Mouse (Mus musculus) midbrain, embryonic 11.5 days (tissue): ENCODE data around the gene Dennd6b. TPM values are rescaled to one million over a fixed set of nuclear protein-coding genes. Genes with fewer than 3 reads are reported as not detected.

Experiments used
- ATAC-seq: fragments of 200-750 bp; cut with Nextera tagmentation; 2 replicates; pipeline ENCODE4 v1.8.0; 2017; ENCODE audit warnings: moderate TSS enrichment, moderate library complexity; ENCODE audit not compliant: low FRiP score
- DNase-seq: peaks from one replicate; pipeline ENCODE4 v3.0.0; 2015; ENCODE audit warnings: low spot score; ENCODE audit errors: missing footprints
- H3K27ac ChIP-seq: fragments of 300-500 bp; sonication (generic); 2 replicates; pipeline ENCODE4 v1.5.1; 2014; ENCODE audit warnings: low read depth, low read length
- H3K27me3 ChIP-seq: fragments of 300-500 bp; sonication (generic); 2 replicates; pipeline ENCODE4 v1.6.1; 2014; ENCODE audit warnings: mild to moderate bottlenecking, low read length, moderate library complexity, mixed read lengths; ENCODE audit not compliant: control insufficient read depth, insufficient read depth
- H3K36me3 ChIP-seq: fragments of 300-500 bp; sonication (generic); 2 replicates; pipeline ENCODE4 v1.6.1; 2014; ENCODE audit warnings: mild to moderate bottlenecking, low read length, moderate library complexity, mixed read lengths; ENCODE audit not compliant: control insufficient read depth, insufficient read depth
- H3K4me1 ChIP-seq: fragments of 300-500 bp; sonication (generic); 2 replicates; pipeline ENCODE4 v1.6.1; 2014; ENCODE audit warnings: low read length; ENCODE audit not compliant: control insufficient read depth, insufficient read depth
- H3K4me2 ChIP-seq: fragments of 300-500 bp; sonication (generic); 2 replicates; pipeline ENCODE4 v1.6.1; 2014; ENCODE audit warnings: mild to moderate bottlenecking, moderate library complexity
- H3K4me3 ChIP-seq: fragments of 300-500 bp; sonication (generic); 2 replicates; pipeline ENCODE4 v1.5.1; 2014; ENCODE audit warnings: low read depth, low read length
- H3K9ac ChIP-seq: fragments of 300-500 bp; sonication (generic); 2 replicates; pipeline ENCODE4 v1.6.1; 2014; ENCODE audit warnings: low read length
- H3K9me3 ChIP-seq: fragments of 300-500 bp; sonication (generic); 2 replicates; pipeline ENCODE4 v1.6.1; 2016; ENCODE audit warnings: low read length; ENCODE audit not compliant: control insufficient read depth
- WGBS: fragments of 180-500 bp; shearing (Covaris S2); extraction: QIAGEN DNeasy Blood & Tissue Kit; methylation state at CpG from one replicate; pipeline ENCODE4 v1.1.7; 2014; 5-methylcytosine and 5-hydroxymethylcytosine counted together
- microRNA-seq: library from miRNA; unstranded; fragments of <30 nt; microRNA quantifications from one replicate; pipeline ENCODE4, GENCODE M21; 2017
- polyA plus RNA-seq: library from polyadenylated mRNA; unstranded; fragments of >200 nt; fragmentation: Nextera tagmentation; extraction: Ambion mirVana; gene quantifications from 2 replicates; pipeline ENCODE4 v1.2.1, GENCODE M21; 2014

The Dennd6b gene
- polyA plus RNA-seq, 1 experiment from 2014 or later = 26.6 TPM

DNA sequence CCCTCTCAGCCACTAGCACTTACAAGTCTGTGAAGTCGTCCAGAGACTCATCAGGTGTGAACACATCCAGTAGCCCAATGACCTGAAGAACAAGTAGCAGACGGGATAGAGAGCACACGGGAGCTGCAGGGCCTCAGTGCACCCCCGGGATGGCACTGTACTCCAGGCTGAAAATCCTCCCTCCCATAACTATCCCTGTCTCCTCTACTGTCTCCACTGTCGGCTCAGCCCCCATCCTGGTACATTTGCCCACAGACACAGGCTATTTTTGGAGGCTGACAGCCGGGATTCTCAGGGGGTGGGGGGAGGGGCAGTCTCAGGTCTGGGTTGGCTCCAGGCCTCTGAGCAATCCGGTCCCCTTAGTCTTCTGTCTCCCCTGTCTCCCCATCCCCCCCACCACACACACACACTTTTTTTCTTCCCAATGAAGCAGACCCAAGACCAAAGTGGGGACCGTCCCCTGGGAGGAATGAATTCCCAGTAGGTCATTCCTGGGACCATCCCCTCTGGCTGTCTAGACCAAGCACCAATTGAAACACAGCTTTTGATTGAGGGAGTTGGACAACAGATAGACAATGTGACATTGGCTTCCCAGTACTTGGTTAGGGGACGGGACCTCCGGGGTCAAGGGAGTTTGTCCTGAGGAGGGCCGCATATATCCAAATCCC is 58.8 kb downstream of the Dennd6b start:
- WGBS = 82% methylated on average over 11 of the region's 11 CpGs
- ATAC-seq (no peak), DNase-seq (peak; percentile 73)
- Histone ChIP-seq H3K27ac (no peak overlapping the region), H3K27me3 (no peaks in the 10 kb centered on the region; the same call in 1 of the 2 replicates), H3K9ac (no peak overlapping the region), H3K4me3 (no peak overlapping the region), H3K36me3 (no peaks in the 10 kb centered on the region), H3K4me2 (no peak overlapping the region), H3K4me1 (peaks cover 19% of the 10 kb centered on the region), H3K9me3 (no peaks in the 10 kb centered on the region)

DNA sequence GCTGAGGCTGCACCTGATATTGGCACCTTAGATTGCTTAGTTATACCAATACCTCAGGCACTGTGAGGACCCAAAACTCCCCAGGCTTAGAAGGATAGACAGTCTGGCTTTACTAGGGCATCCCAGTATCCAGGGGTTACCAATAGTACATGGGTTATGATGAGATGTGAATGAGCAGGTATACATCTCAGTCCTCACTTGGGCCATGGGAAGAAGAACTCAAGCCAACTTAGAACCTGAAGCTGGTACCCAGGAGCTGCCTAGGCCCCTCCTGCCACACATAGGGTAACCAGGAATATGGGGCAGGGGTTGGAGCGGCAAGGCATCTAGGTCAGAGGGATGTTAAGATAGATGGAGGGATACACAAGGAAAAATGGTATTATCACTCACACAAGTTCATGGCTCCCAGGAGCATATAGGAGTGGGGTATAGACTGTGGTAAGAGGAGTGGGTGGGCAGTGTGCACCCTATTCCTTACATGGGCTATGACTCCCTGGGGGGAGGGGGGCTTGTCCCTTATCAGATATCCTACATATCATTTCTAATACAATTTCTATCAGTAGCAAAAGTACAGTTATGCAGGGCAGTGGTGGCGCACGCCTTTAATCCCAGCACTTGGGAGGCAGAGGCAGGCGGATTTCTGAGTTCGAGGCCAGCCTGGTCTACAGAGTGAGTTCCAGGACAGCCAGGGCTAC is 59.7 kb downstream of the Dennd6b start:
- WGBS = 95% methylated on average over 5 of the region's 5 CpGs
- Histone ChIP-seq H3K4me1 (peaks cover 19% of the 10 kb centered on the region), H3K4me3 (no peak overlapping the region), H3K27ac (no peak overlapping the region), H3K9me3 (no peaks in the 10 kb centered on the region), H3K27me3 (no peaks in the 10 kb centered on the region; the same call in 1 of the 2 replicates), H3K36me3 (no peaks in the 10 kb centered on the region), H3K4me2 (no peak overlapping the region), H3K9ac (no peak overlapping the region)
- ATAC-seq = no peak
- DNase-seq = peak; percentile 72

Small RNAs within 50 kb of the gene (microRNA-seq; reads per million reads assigned to microRNA genes)
- gene Mir6958 (7.4 reads per million, percentile 26 among the genes with 10 or more reads in this experiment), gene Mir7118 (0.76 reads per million)

Other genes with a start within 250 kb of the Dennd6b start
- not detected in 2 replicates for gene Ttll8, start 242.1 kb downstream of the Dennd6b start, polyA plus RNA-seq
- 2.6 and 3.7 TPM in 2 replicates for gene Mlc1, start 217.5 kb downstream of the Dennd6b start, polyA plus RNA-seq
- not detected in 2 replicates for gene Mov10l1, start 213.6 kb downstream of the Dennd6b start, polyA plus RNA-seq
- gene Panx2, start 136.8 kb downstream of the Dennd6b start, polyA plus RNA-seq = 0.87 and 0.89 TPM in 2 replicates
- gene Trabd, start 121.4 kb downstream of the Dennd6b start, polyA plus RNA-seq = 40.2 and 43.2 TPM in 2 replicates
- 20.2 and 22.3 TPM in 2 replicates for gene Selenoo, start 107.4 kb downstream of the Dennd6b start, polyA plus RNA-seq
- gene Tubgcp6, start 73.4 kb downstream of the Dennd6b start, polyA plus RNA-seq = 14.9 and 16.8 TPM in 2 replicates
- 11.6 and 13.6 TPM in 2 replicates for gene Hdac10, start 67.8 kb downstream of the Dennd6b start, polyA plus RNA-seq
- 21.3 and 27.0 TPM in 2 replicates for gene Mapk12, start 55.8 kb downstream of the Dennd6b start, polyA plus RNA-seq
- 34.9 and 40.6 TPM in 2 replicates for gene Mapk11, start 46.9 kb downstream of the Dennd6b start, polyA plus RNA-seq
- gene Plxnb2, start 15.7 kb downstream of the Dennd6b start, polyA plus RNA-seq = 97.5 and 115 TPM in 2 replicates
- 35.9 and 40.0 TPM in 2 replicates for gene Ppp6r2, start 15.1 kb upstream of the Dennd6b start, polyA plus RNA-seq
- 48.1 and 53.3 TPM in 2 replicates for gene Sbf1, start 118.8 kb upstream of the Dennd6b start, polyA plus RNA-seq
- gene Adm2, start 126.2 kb upstream of the Dennd6b start, polyA plus RNA-seq = 0.12 TPM in 1 of 2 replicates, not detected in the other
- gene Miox, start 137.9 kb upstream of the Dennd6b start, polyA plus RNA-seq = not detected in 2 replicates
- gene Lmf2, start 159.2 kb upstream of the Dennd6b start, polyA plus RNA-seq = 29.8 and 31.8 TPM in 2 replicates
- gene Ncaph2, start 159.2 kb upstream of the Dennd6b start, polyA plus RNA-seq = 155 and 168 TPM in 2 replicates
- 5.8 and 6.0 TPM in 2 replicates for gene Sco2, start 177.3 kb upstream of the Dennd6b start, polyA plus RNA-seq
- gene Tymp, start 180.5 kb upstream of the Dennd6b start, polyA plus RNA-seq = 1.2 and 1.9 TPM in 2 replicates
- gene Odf3b, start 182.8 kb upstream of the Dennd6b start, polyA plus RNA-seq = 0.26 and 0.64 TPM in 2 replicates
- not detected in 2 replicates for gene Klhdc7b, start 188.4 kb upstream of the Dennd6b start, polyA plus RNA-seq
- gene Syce3, start 214.0 kb upstream of the Dennd6b start, polyA plus RNA-seq = not detected in 2 replicates
- gene Cpt1b, start 229.4 kb upstream of the Dennd6b start, polyA plus RNA-seq = 0.93 and 1.1 TPM in 2 replicates
- 1.9 and 2.4 TPM in 2 replicates for gene C730034F03Rik, start 233.1 kb upstream of the Dennd6b start, polyA plus RNA-seq
- not detected in 2 replicates for gene Gm44502, start 233.2 kb upstream of the Dennd6b start, polyA plus RNA-seq
- 48.3 and 49.6 TPM in 2 replicates for gene Chkb, start 233.4 kb upstream of the Dennd6b start, polyA plus RNA-seq